Mouse (Mus musculus) monocyte, adult 2 months (primary cell): ENCODE data around the gene Plaa.
"Not testable (repeated sequence)": the region's sequence is repeated elsewhere in the genome, so short reads cannot be mapped to it uniquely, and the experiment has no call there.

ENCODE experiments used
- DNase-seq, 2 experiments: peaks; one replicate each; pipeline ENCODE4 v3.0.0; 2022; ENCODE audit warnings: low spot score in 2 of 2, low read depth in 1 of 2

The Plaa gene

GRCm38 (mm10) chr4:94603031-94603629, at the start of gene Plaa:
Gene Plaa, minus strand, starts transcription at chr4:94603244.
- peak; percentile 69 to 85 for DNase-seq

- not testable (repeated sequence) for DNase-seq
These were observed 47.6 kb upstream of the Plaa start for GRCm38 (mm10) chr4:94650426-94651175.

- DNase-seq: no peak
These were observed 46.9 kb upstream of the Plaa start, which contains the start of gene Lrrc19 for GRCm38 (mm10) chr4:94649920-94650319. Gene Lrrc19, minus strand, starts transcription at chr4:94650144.

DNA sequence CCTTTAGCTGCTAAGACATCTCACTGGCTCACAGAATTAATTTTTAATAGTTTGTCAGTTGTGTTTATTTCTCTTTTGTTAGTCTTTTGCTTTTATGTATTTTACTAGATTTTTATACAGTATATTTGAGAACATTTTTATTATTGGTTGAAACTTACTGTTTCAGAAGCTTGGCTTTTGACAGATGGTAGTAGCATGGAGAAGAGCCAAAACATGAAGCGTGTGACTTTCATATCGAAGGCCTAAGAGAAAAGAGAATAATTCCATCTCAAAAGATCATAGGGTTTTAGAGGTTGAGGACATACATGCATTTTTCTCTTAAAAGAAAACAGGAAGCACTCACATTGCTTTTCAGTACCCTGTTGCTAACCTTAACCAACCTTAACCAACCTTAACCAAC, 40.1 kb upstream of the Plaa start:
- no peak for DNase-seq

GRCm38 (mm10) chr4:94620077-94620476, 17.0 kb upstream of the Plaa start:
- DNase-seq: no peak

DNA sequence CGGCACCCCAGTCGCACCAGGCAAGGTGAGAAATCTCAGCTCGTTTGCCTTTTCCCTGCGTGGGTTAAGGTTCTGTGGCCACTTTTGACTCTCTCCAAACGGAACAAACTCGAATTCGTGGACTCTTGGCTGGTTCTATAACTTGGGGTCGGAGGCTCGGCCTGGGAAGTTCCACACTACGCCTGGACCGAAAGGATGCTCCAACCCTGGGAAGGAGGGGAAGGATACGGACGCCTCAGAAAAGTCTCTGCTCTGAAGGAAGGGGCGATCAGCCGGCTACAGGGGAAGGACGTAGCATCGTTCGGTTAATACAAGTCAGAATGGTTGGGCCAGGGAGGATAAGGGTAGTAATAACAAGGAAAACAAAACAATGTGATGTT, 11.6 kb upstream of the Plaa start:
- DNase-seq: no peak

DNA sequence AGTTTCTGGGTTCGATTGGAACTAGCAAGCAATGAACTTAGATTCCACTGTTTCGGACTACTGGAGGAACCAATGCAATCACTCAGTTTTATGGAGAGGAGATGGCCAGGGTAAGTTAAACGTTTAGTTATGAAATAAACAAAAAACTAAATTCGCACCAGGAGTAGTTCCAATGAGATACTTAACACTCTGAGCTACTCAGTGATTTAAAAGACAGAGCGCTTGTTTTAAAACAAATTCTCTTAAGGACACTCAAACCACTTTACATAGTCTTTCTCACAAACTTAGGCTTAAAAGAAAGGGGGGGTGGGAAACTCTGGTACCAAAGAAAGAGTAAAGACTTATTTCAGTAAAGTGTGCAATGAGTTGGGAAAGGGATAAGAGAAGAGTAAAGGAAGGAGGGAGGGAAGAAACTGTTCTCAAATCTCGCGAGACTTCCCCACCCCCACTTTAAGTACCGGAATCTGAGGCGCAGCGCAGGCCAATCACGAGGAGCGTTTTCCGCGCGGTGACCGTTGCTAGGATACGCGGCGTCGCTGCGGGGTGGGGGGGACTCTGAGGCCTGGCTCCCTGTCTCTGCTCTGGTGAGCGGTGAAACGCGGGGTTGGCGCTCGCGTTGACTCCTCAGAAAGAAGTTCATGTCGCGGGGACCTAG, 11.1 kb upstream of the Plaa start, which contains the start of gene Ift74:
TSS of gene Ift74 (plus strand) at position 520 of the 655 bp plus-strand sequence.
- DNase-seq: peak; percentile 69 to 70

DNA sequence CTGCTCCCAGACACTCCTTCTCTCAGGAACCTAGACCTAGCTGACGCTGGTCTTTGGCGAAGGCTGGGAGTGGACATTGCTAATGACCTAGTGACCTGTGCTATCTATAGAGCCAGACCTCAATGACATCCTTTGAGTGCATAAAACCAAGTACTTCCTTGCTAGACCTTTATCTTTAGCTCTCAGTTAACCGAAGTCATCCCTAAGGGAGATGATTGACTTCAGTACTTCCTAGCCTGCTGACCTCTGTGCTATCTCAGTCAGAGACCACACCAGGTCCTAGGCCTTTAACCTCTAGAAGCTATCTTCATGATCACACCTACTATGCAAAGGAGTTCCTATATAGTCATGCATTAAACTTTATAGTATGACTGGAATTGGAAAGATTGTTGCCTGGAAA, 7.3 kb upstream of the Plaa start:
- no peak for DNase-seq

DNA sequence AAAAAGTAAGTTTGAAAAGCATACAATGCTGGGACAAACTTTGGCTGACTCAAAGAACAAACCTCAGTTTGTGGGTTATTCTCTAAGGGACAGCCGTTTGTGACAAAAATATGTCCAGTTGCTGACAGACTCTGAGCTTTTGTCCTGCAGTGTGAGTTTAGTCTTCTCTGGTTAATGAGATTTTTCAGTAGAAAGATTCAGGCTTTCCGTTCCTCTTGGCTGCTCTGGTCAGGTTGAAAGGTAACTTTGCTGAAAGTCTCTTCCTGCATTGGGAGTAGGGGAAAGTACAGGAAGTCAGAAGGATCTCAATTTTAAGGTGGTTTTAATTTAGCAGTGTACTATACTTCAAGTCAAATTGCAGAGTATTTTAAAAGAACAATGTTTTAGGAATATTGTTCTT, 2.5 kb upstream of the Plaa start:
- DNase-seq: no peak

DNA sequence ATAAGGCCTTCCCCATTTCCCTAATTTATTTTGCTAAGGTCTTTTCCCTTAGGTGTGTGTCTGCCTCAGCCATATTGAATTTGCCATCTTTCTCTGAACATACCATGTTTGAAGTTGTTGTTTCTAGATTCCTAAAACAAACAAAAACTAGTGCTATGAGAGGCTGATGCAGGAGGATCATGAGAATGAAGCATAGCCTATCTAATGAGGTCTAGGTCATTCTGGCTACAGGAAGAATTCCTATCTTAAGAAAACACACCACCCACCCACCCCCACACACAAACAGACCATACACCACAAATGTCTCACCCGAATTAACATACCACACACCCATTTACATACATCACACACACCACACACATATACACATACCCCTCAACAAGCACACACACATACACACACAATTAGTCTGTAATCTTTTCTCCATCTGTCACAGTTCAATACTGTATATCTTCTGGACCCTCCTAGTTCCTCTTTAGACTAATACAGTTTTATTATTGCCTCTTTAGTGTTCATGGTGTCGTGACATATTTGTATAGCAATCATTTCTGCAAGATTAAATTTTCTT, 1.5 kb upstream of the Plaa start:
- DNase-seq: no peak

- no peak for DNase-seq
These were observed 481 bp downstream of the Plaa start for GRCm38 (mm10) chr4:94602496-94603030.

DNA sequence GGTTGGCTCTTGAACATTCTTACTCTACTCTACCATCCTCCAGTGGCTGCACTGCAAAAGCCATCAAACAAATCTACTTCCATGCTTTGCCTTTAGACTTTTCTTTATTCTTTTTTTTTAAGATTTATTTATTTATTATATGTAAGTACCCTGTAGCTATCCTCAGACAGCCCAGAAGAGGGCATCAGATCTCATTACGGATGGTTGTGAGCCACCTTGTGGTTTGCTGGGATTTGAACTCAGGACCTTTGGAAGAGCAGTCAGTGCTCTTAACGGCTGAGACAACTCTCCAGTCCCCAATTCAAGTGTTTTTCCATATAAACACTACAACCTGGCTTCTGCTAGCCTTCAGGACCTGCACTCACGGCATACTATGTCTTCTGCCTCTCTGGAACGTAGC, 1.6 kb downstream of the Plaa start:
- DNase-seq: no peak

- DNase-seq: no peak
These were observed 10.3 kb downstream of the Plaa start for GRCm38 (mm10) chr4:94592709-94593108.

GRCm38 (mm10) chr4:94591765-94592381, 11.2 kb downstream of the Plaa start:
- no peak for DNase-seq

GRCm38 (mm10) chr4:94572677-94573076, 30.4 kb downstream of the Plaa start:
- no peak for DNase-seq

- DNase-seq: no peak
These were observed 38.7 kb downstream of the Plaa start for GRCm38 (mm10) chr4:94564297-94564696.

GRCm38 (mm10) chr4:94561954-94562648, 40.9 kb downstream of the Plaa start:
- DNase-seq: no peak

DNA sequence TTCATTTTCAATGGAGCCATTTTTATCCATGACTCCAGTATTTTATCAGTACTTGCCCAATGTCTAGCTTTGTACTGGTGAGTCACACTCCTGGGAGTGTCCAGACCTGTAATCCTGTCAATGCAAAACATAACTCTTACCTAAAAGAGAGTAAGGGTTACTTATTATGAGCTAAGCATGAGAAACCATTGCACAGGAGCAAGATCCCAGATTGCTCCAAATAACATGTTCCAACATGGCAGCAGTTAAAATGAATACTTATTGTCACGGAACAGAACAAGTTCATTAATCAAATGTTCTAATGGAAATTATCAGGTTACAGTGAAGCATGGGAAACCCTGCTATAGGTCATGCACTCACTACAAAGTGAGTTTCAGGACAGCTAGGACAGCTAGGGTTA, 42.7 kb downstream of the Plaa start:
- DNase-seq: no peak

DNA sequence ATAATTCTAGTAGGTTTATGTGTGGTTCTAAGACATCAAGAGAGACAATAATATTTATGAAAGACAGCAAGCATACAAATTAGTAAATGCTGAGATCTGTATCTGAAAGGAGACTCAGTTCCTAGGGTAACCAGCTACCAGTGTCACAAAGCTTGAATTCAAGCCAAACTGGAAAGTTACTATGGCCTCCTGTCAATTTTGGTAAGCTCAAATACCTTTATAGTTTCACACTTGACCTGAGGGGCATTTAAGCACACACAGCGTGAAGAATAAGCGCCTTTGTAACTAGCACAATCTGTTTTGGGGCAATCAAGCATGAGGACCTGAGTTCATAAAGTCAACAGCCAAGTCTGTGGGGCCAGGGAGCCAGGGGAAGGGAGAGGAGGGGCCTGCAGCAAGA, 43.8 kb downstream of the Plaa start:
- DNase-seq: no peak

DNA sequence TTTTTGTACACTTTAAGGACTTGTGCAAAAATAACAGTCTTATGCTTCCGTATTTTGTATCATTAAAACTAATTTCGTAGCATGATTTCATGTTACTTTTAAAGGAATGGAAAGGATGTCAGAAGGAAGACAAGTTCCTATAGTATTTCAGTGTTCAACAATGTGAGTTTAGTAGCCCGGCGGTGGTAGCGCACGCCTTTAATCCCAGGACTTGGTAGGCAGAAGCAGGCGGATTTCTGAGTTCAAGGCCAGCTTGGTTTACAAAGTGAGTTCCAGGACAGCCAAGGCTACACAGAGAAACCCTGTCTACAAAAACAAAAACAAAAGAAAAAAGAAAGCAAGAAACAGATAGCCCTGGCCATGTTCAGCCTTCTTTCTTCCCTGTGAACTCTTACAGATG, 45.9 kb downstream of the Plaa start:
- no peak for DNase-seq
